Mouse (Mus musculus) olfactory bulb, adult 2 months (tissue): ENCODE measurements around the gene Sh3bp4.

Experiments
- CTCF ChIP-seq: fragments of 200-500 bp; IDR thresholded peaks from 2 replicates; pipeline ENCODE4 v1.5.1; 2012; ENCODE audit warnings: low read depth, mild to moderate bottlenecking, low read length, moderate library complexity; ENCODE audit not compliant: insufficient read depth
- POLR2A ChIP-seq: fragments of 200-500 bp; IDR thresholded peaks from 2 replicates; pipeline ENCODE4 v1.6.1; 2012; ENCODE audit warnings: mild to moderate bottlenecking, low read depth, low read length, moderate library complexity; ENCODE audit not compliant: insufficient read depth

DNA sequence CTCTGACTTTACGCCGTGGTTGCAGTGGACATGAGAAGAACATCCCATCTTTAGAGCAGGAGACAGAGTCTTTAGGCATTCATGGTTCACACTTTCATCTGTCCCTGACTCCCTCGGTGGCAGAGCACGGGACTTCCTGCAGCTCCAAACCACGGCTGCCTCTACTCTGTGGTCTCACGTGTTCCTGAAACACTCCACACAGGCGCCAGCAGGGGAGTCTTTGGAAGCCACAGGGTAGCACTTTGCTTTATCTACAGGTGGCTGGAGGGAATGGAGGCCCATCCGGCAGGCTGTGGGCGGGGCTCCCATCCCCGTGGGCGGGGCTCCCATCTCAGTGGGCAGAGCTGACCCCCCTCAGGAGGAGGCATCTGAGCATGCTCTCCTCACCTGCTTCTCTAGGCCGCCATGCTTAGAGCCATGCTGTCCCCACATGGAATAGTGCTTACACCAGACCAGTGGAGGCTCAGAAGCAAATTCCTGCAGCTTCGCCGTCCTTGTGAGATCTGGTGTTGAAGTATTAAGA lies 60.9 kb downstream of the Sh3bp4 start:
- TF ChIP-seq POLR2A (no peak), CTCF (no peak)
